Mouse (Mus musculus) CH12.LX (cell line): ENCODE results near the gene Foxm1. TPM values are rescaled to one million over a fixed set of nuclear protein-coding genes. Genes with fewer than 3 reads are reported as not detected.
A peak's percentile ranks its signal among the peaks of the same experiment; 100 is the strongest.
"Not testable (repeated sequence)": the region's sequence is repeated elsewhere in the genome, so short reads cannot be mapped to it uniquely, and the experiment has no call there.

Source experiments
- DNase-seq: peaks from one replicate; pipeline ENCODE4 v3.0.0-alpha.2; 2013; ENCODE audit errors: extremely low read depth
- H3K27ac ChIP-seq: 2 replicates; pipeline ENCODE4 v1.5.1; 2012; ENCODE audit warnings: low read depth, mild to moderate bottlenecking, control low read depth, moderate library complexity; ENCODE audit not compliant: insufficient read depth
- H3K27me3 ChIP-seq: replicated peaks from 2 replicates; pipeline ENCODE3; 2012; ENCODE audit warnings: inconsistent platforms
- H3K36me3 ChIP-seq, 2 experiments: replicated peaks in 1 of 2; 2 replicates each; pipeline versions ENCODE3 to v1.6.1; 2012; ENCODE audit warnings: inconsistent platforms in 1 of 2, low read length in 1 of 2, mild to moderate bottlenecking in 1 of 2, mixed read lengths in 1 of 2, moderate library complexity in 1 of 2; ENCODE audit not compliant: control insufficient read depth in 1 of 2, insufficient read depth in 1 of 2
- H3K4me1 ChIP-seq, 2 experiments: 2 replicates each; pipeline ENCODE4 v1.6.1; 2012; ENCODE audit warnings: inconsistent platforms in 1 of 2, moderate library complexity in 1 of 2; ENCODE audit not compliant: insufficient read depth in 2 of 2, control insufficient read depth in 1 of 2
- H3K4me2 ChIP-seq: 2 replicates; pipeline ENCODE4 v1.6.1; 2012; ENCODE audit warnings: low read depth, mild to moderate bottlenecking, control low read depth; ENCODE audit not compliant: poor library complexity, insufficient read depth, severe bottlenecking
- H3K4me3 ChIP-seq, 3 experiments: fragments of 150-350 bp in 1 of 3; sonication (generic) in 1 of 3; replicated peaks in 1 of 3; 2 replicates each; pipeline versions ENCODE3 to v1.5.1; 2011 to 2012; ENCODE audit warnings: low read depth in 2 of 3, low read length in 2 of 3, mild to moderate bottlenecking in 2 of 3, moderate library complexity in 2 of 3, control low read depth in 1 of 3, improper control_type of control experiment in 1 of 3, inconsistent platforms in 1 of 3, mixed read lengths in 1 of 3; ENCODE audit not compliant: poor library complexity in 1 of 3
- H3K79me2 ChIP-seq: replicated peaks from 2 replicates; pipeline ENCODE4 v1.6.1; 2012; ENCODE audit warnings: mild to moderate bottlenecking, moderate library complexity; ENCODE audit not compliant: control insufficient read depth, poor library complexity, insufficient read depth, severe bottlenecking; ENCODE audit errors: extremely low read depth
- H3K9ac ChIP-seq: 2 replicates; pipeline ENCODE4 v1.6.1; 2012; ENCODE audit warnings: low read depth, mild to moderate bottlenecking, control low read depth, moderate library complexity; ENCODE audit not compliant: insufficient read depth
- H3K9me3 ChIP-seq: replicated peaks from 2 replicates; pipeline ENCODE3; 2012; ENCODE audit warnings: low read length, inconsistent platforms, mixed read lengths
- BHLHE40 ChIP-seq: IDR thresholded peaks from 2 replicates; pipeline ENCODE4 v1.6.1; 2011; ENCODE audit warnings: mild to moderate bottlenecking, low read depth, low read length, improper control_type of control experiment
- CHD2 ChIP-seq: IDR thresholded peaks from 2 replicates; pipeline ENCODE4 v1.6.1; 2011; ENCODE audit warnings: low read length, improper control_type of control experiment
- CTCF ChIP-seq, 2 experiments: IDR thresholded peaks in 1 of 2; conservative IDR thresholded peaks in 1 of 2; 2 replicates each; pipeline ENCODE4 v1.5.1; 2011 to 2012; ENCODE audit warnings: low read depth in 2 of 2, low read length in 2 of 2, improper control_type of control experiment in 1 of 2, inconsistent platforms in 1 of 2, mild to moderate bottlenecking in 1 of 2, moderate library complexity in 1 of 2
- E2F4 ChIP-seq: IDR thresholded peaks from 2 replicates; pipeline ENCODE4 v1.6.1; 2011; ENCODE audit warnings: low read depth, low read length, improper control_type of control experiment; ENCODE audit not compliant: insufficient replicate concordance
- ELF1 ChIP-seq: IDR thresholded peaks from 2 replicates; pipeline ENCODE4 v1.6.1; 2014; ENCODE audit warnings: low read depth, mild to moderate bottlenecking, inconsistent platforms, low read length, improper control_type of control experiment
- EP300 ChIP-seq: IDR thresholded peaks from 2 replicates; pipeline ENCODE4 v1.6.1; 2011; ENCODE audit warnings: low read length, improper control_type of control experiment
- ETS1 ChIP-seq: conservative IDR thresholded peaks from 2 replicates; pipeline ENCODE4 v1.6.1; 2012; ENCODE audit warnings: low read depth, mild to moderate bottlenecking, inconsistent platforms, low read length, improper control_type of control experiment, moderate library complexity
- HCFC1 ChIP-seq: IDR thresholded peaks from 2 replicates; pipeline ENCODE4 v1.6.1; 2012; ENCODE audit warnings: low read depth, mild to moderate bottlenecking, inconsistent platforms, low read length, improper control_type of control experiment
- IRF4 ChIP-seq: IDR thresholded peaks from 2 replicates; pipeline ENCODE4 v1.6.1; 2014; ENCODE audit warnings: low read depth, mild to moderate bottlenecking, inconsistent platforms, low read length, improper control_type of control experiment
- JUND ChIP-seq: conservative IDR thresholded peaks from 2 replicates; pipeline ENCODE4 v1.6.1; 2011; ENCODE audit warnings: low read depth, low read length, improper control_type of control experiment
- MAFK ChIP-seq: IDR thresholded peaks from 2 replicates; pipeline ENCODE4 v1.6.1; 2011; ENCODE audit warnings: low read length, improper control_type of control experiment; ENCODE audit not compliant: insufficient replicate concordance
- MAX ChIP-seq: IDR thresholded peaks from 2 replicates; pipeline ENCODE4 v1.6.1; 2011; ENCODE audit warnings: low read length, improper control_type of control experiment
- MAZ ChIP-seq: IDR thresholded peaks from 2 replicates; pipeline ENCODE4 v1.6.1; 2012; ENCODE audit warnings: low read depth, mild to moderate bottlenecking, inconsistent platforms, low read length, improper control_type of control experiment, moderate library complexity
- MYC ChIP-seq: IDR thresholded peaks from 2 replicates; pipeline ENCODE4 v1.6.1; 2011; ENCODE audit warnings: low read depth, mild to moderate bottlenecking, improper control_type of control experiment, low read length
- NELFE ChIP-seq: IDR thresholded peaks from 2 replicates; pipeline ENCODE4 v1.6.1; 2011; ENCODE audit warnings: low read depth, low read length, improper control_type of control experiment
- PAX5 ChIP-seq: IDR thresholded peaks from 2 replicates; pipeline ENCODE4 v1.6.1; 2012; ENCODE audit warnings: low read length, inconsistent platforms, mixed read lengths
- POLR2AphosphoS2 ChIP-seq: IDR thresholded peaks from 2 replicates; pipeline ENCODE4 v1.6.1; 2011; ENCODE audit warnings: low read depth, low read length, improper control_type of control experiment
- RAD21 ChIP-seq: IDR thresholded peaks from 2 replicates; pipeline ENCODE4 v1.6.1; 2011; ENCODE audit warnings: low read depth, mild to moderate bottlenecking, low read length, improper control_type of control experiment, moderate library complexity
- RCOR1 ChIP-seq: conservative IDR thresholded peaks from 2 replicates; pipeline ENCODE4 v1.6.1; 2012; ENCODE audit warnings: low read depth, mild to moderate bottlenecking, inconsistent platforms, low read length, improper control_type of control experiment
- SIN3A ChIP-seq: IDR thresholded peaks from 2 replicates; pipeline ENCODE4 v1.6.1; 2012; ENCODE audit warnings: low read length, improper control_type of control experiment, inconsistent platforms
- SMC3 ChIP-seq: IDR thresholded peaks from 2 replicates; pipeline ENCODE4 v1.6.1; 2011; ENCODE audit warnings: low read depth, low read length, improper control_type of control experiment
- TBP ChIP-seq: conservative IDR thresholded peaks from 2 replicates; pipeline ENCODE4 v1.6.1; 2011; ENCODE audit warnings: low read depth, low read length, improper control_type of control experiment
- UBTF ChIP-seq: IDR thresholded peaks from 2 replicates; pipeline ENCODE4 v1.6.1; 2012; ENCODE audit warnings: low read depth, mild to moderate bottlenecking, inconsistent platforms, low read length, improper control_type of control experiment, moderate library complexity
- USF2 ChIP-seq: conservative IDR thresholded peaks from 2 replicates; pipeline ENCODE4 v1.6.1; 2011; ENCODE audit warnings: low read depth, low read length, improper control_type of control experiment
- ZC3H11A ChIP-seq: IDR thresholded peaks from 2 replicates; pipeline ENCODE4 v1.6.1; 2012; ENCODE audit warnings: low read depth, mild to moderate bottlenecking, inconsistent platforms, low read length, improper control_type of control experiment
- ZMIZ1 ChIP-seq: IDR thresholded peaks from 2 replicates; pipeline ENCODE4 v1.6.1; 2012; ENCODE audit warnings: low read depth, mild to moderate bottlenecking, inconsistent platforms, low read length, improper control_type of control experiment
- dilution Hi-C: fragments of 300-500 bp; cut with MboI; formaldehyde crosslinking; loops from 2 replicates; pipeline ENCODE4 v1.14.3; 2020; ENCODE audit warnings: low sequenced_read_pairs; ENCODE audit not compliant: extremely low pct_unique_long_range_greater_than_20kb, extremely low pct_ligation_motif_present
- in situ Hi-C: fragments of 300-500 bp; cut with MboI; formaldehyde crosslinking; loops from 3 replicates; pipeline ENCODE4 v1.14.3; 2019; ENCODE audit warnings: low sequenced_read_pairs, low pct_ligation_motif_present, low pct_unique_long_range_greater_than_20kb, mixed read lengths
- polyA plus RNA-seq: library from polyadenylated mRNA; unstranded; fragments of >175 nt; gene quantifications from 2 replicates; pipeline ENCODE4 v1.2.1, GENCODE M21; 2012; ENCODE audit warnings: low read depth; ENCODE audit not compliant: insufficient read length
- total RNA-seq, 2 experiments: library from RNA; depleted of rRNA; stranded (reverse); fragments of 300-350 nt in 1 of 2; fragments of >200 nt in 1 of 2; gene quantifications; 2 replicates each; pipeline ENCODE4 v1.2.3; 2012 to 2014

The Foxm1 gene
- total and polyA plus RNA-seq, 3 experiments = 6.0 to 41.0 (median 16.8) TPM

DNA sequence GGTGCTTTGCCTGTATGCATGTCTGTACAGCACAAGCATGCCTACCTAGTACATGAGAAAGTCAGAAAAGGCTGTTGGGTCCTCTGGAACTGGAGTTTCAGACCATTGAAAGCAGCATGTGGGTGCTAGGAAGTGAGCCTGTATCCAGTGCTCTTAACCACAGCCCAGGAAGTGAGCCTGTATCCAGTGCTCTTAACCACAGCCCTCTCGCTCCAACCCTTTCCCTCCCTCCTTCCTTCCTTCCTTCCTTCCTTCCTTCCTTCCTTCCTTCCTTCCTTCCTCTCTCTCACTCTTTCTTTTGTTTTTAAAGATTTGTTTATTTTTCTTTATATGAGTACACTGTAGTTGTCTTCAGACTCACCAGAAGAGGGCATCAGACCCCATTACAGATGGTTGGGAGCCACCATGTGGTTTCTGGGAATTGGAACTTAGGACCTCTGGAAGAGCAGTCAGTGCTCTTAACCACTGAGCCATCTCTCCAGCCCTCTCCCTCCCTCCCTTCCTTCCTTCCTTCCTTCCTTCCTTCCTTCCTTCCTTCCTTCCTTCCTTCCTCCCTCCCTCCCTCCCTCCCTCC, 17.9 kb downstream of the Foxm1 start:
- H3K27me3 ChIP-seq, H3K4me2 ChIP-seq, H3K79me2 ChIP-seq, H3K4me3 ChIP-seq, H3K27ac ChIP-seq, DNase-seq, H3K9ac ChIP-seq, in situ Hi-C loops, dilution Hi-C loops, H3K9me3 ChIP-seq: not testable (repeated sequence)
- peak in 1 of 2 experiments; percentile 20; a peak in 1 of 4 replicates for TF ChIP-seq CTCF (conservative IDR thresholded peaks at IDR 0.05 in 1 of 2, IDR thresholded peaks at IDR 0.05 in 1 of 2; ENCODE audit: low read depth in 2 of 2, low read length in 2 of 2)
- Histone ChIP-seq H3K36me3 (peaks cover 0 to 16% of the 10 kb centered on the region in 2 experiments), H3K4me1 (peaks cover 8 to 43% of the 10 kb centered on the region in 2 experiments; a peak in 2 of 4 replicates)

DNA sequence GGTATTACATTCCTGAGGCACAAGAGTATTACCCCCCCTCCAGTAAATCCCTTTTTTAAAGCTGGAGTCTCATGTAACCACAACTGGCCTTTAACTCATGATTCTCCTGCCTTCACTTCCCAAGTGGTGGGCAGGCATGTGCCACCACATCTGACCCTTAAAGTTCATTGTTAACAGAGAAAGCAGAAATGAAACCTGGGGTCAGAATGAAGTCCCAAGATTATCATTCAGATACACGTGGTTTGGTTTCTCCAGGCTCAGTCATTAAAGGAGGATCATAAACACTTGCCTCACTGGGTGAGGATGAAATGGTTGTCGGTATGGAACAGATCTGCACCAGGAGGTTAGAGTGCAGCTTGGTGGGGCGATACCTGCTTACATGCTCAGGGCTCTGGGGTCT, 18.5 kb downstream of the Foxm1 start:
- peak; percentile 40 for DNase-seq
- dilution Hi-C loops (no loop called here), in situ Hi-C loops (no loop called here)
- Histone ChIP-seq H3K4me3 (no peak overlapping the region), H3K9me3 (no peaks in the 10 kb centered on the region), H3K9ac (no peak overlapping the region), H3K36me3 (peaks cover 0 to 10% of the 10 kb centered on the region in 2 experiments), H3K27me3 (no peaks in the 10 kb centered on the region), H3K79me2 (no peaks in the 10 kb centered on the region), H3K4me1 (peaks cover 8 to 43% of the 10 kb centered on the region in 2 experiments; a peak in 2 of 4 replicates), H3K27ac (no peak overlapping the region), H3K4me2 (no peak overlapping the region)
- TF ChIP-seq IRF4 = peak; percentile 70
- TF ChIP-seq TBP = no peak
- TF ChIP-seq MAFK = no peak
- no peak for TF ChIP-seq RCOR1
- TF ChIP-seq SMC3 = no peak
- TF ChIP-seq BHLHE40 = peak; percentile 84

DNA sequence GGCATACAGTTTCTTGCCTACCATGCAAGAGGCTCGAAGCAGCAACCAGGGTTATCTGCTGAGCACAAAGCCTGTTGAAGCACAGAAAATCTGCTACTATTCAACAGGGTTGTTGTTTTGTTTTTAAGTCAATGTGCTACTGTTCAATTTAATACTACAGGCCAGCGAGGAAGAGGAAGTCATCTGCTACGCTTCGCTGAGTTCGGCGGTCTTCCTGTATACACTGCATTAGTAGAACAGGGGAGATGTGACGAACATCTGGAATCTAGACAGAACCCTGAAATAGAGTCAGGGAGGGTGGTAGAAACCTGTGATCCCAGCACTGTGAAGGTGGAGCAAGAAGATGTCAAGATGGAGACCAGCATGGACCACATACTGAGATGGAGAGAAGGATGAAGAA, 21.0 kb downstream of the Foxm1 start:
- H3K27ac ChIP-seq = no peak overlapping the region
- DNase-seq = peak; percentile 60
- dilution Hi-C loops = no loop called here
- no peak overlapping the region for H3K9ac ChIP-seq
- no peaks in the 10 kb centered on the region for H3K27me3 ChIP-seq
- H3K36me3 ChIP-seq = no peaks in the 10 kb centered on the region
- no peak overlapping the region for H3K4me3 ChIP-seq
- peaks cover 8 to 43% of the 10 kb centered on the region in 2 experiments; a peak in 2 of 4 replicates for H3K4me1 ChIP-seq
- H3K9me3 ChIP-seq = no peaks in the 10 kb centered on the region
- 0 out of 2 replicates have a peak overlapping the region, but pooled peaks have one; percentile 3 for H3K4me2 ChIP-seq
- no peaks in the 10 kb centered on the region for H3K79me2 ChIP-seq
- in situ Hi-C loops = no loop called here
- TF ChIP-seq SIN3A (no peak), ETS1 (no peak), BHLHE40 (0 out of 2 replicates have a peak, but pooled peaks have one; percentile 22), ZC3H11A (no peak), E2F4 (no peak), MAZ (no peak), PAX5 (peak; percentile 55; the same call in 1 of the 2 replicates), CHD2 (no peak), USF2 (no peak), MYC (no peak), ELF1 (peak; percentile 62), MAFK (no peak), UBTF (no peak), SMC3 (no peak), HCFC1 (peak; percentile 12; the same call in 1 of the 2 replicates), ZMIZ1 (no peak), NELFE (no peak), POLR2AphosphoS2 (no peak), JUND (no peak), EP300 (peak; percentile 70), RAD21 (no peak), MAX (no peak; the same call in 1 of the 2 replicates)
